Mouse (Mus musculus) pancreas, adult 10 weeks (tissue): ENCODE measurements around the gene Gm4070. TPM values are rescaled to one million over a fixed set of nuclear protein-coding genes. Genes with fewer than 3 reads are reported as not detected.

Experiments
- polyA plus RNA-seq: library from polyadenylated mRNA; stranded (reverse); fragments of 350-450 nt; fragmentation: Illumina TruSeq; extraction: RNeasy Lipid Tissue Mini Kit (QIAGEN cat#74804); gene quantifications from one replicate; pipeline ENCODE4 v1.2.3, GENCODE M21; 2015; ENCODE audit warnings: low read depth, low replicate concordance; ENCODE audit not compliant: insufficient read depth

The Gm4070 gene
- polyA plus RNA-seq: 4.0 TPM

DNA sequence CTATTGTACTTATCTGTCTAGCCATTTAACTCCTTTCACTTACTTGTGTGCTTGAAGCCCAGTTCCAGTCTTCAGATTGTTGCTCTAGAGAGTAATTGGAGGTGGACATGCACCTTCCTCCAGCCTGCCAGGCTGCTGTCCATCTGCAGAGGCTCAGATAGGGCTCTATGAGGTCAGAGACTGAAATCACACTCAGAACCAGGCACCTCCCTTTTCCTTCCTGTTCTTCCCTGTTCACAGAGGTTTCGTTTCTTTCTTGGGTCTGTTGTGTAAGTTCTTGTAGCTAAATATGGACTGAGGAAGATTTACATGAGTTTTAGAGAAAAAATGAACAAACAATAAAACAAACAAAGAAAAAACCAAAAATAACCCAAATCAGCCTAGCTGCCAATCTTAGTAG, at the start of gene Gm4070:
TSS of gene Gm4070 (minus strand) at position 156 of the 400 bp plus-strand sequence.

Other genes with a start within 250 kb of the Gm4070 start
- 59.5 TPM for gene Ilk, start 217.4 kb downstream of the Gm4070 start, polyA plus RNA-seq
- gene Rrp8, start 216.6 kb downstream of the Gm4070 start, polyA plus RNA-seq: 4.2 TPM
- gene Taf10, start 209.6 kb downstream of the Gm4070 start, polyA plus RNA-seq: 48.7 TPM
- 22.7 TPM for gene Tpp1, start 201.7 kb downstream of the Gm4070 start, polyA plus RNA-seq
- 1.7 TPM for gene Dchs1, start 166.3 kb downstream of the Gm4070 start, polyA plus RNA-seq
- 40.2 TPM for gene Mrpl17, start 142.9 kb downstream of the Gm4070 start, polyA plus RNA-seq